8 mouse cellular contexts compared by ENCODE assay signal in the genomic region with DNA sequence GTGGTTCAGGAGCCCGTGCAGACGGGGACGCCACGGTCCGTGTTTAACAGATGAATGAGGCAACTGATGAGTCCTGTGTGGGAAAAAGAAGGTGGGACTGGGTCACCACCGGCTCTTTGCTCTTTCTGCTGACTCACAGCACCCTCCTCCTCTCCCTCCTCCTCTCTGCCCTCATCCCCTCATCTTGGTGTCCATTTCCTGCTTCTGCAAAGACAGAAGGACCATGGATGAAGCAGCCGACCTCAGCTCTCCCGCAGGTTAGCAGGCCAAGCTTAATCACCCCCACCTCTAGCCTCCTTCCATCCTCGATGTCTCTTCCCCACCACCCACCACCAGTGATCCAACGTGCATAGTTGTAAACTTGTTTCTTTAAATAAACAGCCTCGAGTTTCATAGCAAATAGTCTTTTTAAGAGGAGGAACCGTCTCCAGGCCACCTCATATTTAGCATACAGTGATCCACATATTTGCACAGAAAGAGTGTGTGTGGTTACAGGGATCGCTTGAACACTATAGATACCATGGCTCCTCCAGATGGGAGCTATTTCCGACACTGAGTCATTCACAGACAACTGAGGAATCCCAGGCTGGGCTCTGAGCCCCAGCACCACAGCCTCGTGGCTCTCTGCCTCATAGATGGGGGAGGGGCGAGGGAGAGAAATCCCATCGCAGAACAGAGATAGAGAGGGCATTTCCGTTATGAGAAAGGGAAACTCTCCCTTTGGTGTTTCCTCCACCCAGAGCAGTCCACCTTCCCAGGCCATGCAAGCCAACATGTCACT. TPM values are rescaled to one million over a fixed set of nuclear protein-coding genes. Genes with fewer than 3 reads are reported as not detected.
DNase-seq lines count a peak whose midpoint lies in the region; ATAC-seq lines count a peak whose summit lies in the region.

No protein-coding gene starts in this region.

- no peaks in the 10 kb centered on the region for H3K36me3 ChIP-seq in intestine, embryonic 14.5 days (ENCODE audit: control insufficient read depth, insufficient read depth, low read length)
- H3K36me3 ChIP-seq in forebrain, embryonic 15.5 days, result no peaks in the 10 kb centered on the region; the same call in 1 of the 2 replicates
- H3K36me3 ChIP-seq in midbrain, embryonic 16.5 days (ENCODE audit: control insufficient read depth, insufficient read depth, low read length), result peaks cover 5% of the 10 kb centered on the region; the same call in 1 of the 2 replicates

- no peaks in the 10 kb centered on the region for H3K27me3 ChIP-seq in intestine, embryonic 14.5 days (replicated peaks; ENCODE audit: control insufficient read depth, insufficient read depth, low read length)
- H3K27me3 ChIP-seq in forebrain, embryonic 15.5 days, result no peaks in the 10 kb centered on the region
- no peaks in the 10 kb centered on the region for H3K27me3 ChIP-seq in midbrain, embryonic 16.5 days (ENCODE audit: control insufficient read depth, insufficient read depth, low read depth, low read length)

- no peak overlapping the region for H3K9ac ChIP-seq in intestine, embryonic 14.5 days (ENCODE audit: low read length)
- no peak overlapping the region for H3K9ac ChIP-seq in forebrain, embryonic 15.5 days (replicated peaks)
- no peak overlapping the region for H3K9ac ChIP-seq in midbrain, embryonic 16.5 days (ENCODE audit: low read depth, low read length)

- WGBS in intestine, embryonic 14.5 days, result 44% methylated on average over 18 of the region's 18 CpGs
- WGBS in forebrain, embryonic 15.5 days, result 80% methylated on average over 18 of the region's 18 CpGs
- 86% methylated on average over 18 of the region's 18 CpGs for WGBS in midbrain, embryonic 16.5 days

- peaks cover 21% of the 10 kb centered on the region for H3K4me1 ChIP-seq in intestine, embryonic 14.5 days (replicated peaks; ENCODE audit: control insufficient read depth, insufficient read depth, low read length)
- peaks cover 33% of the 10 kb centered on the region for H3K4me1 ChIP-seq in forebrain, embryonic 15.5 days
- H3K4me1 ChIP-seq in midbrain, embryonic 16.5 days (ENCODE audit: control insufficient read depth, insufficient read depth, low read length), result peaks cover 11% of the 10 kb centered on the region

- no peak overlapping the region for H3K4me3 ChIP-seq in intestine, embryonic 14.5 days (ENCODE audit: low read depth, low read length)
- H3K4me3 ChIP-seq in forebrain, embryonic 15.5 days, result no peak overlapping the region
- H3K4me3 ChIP-seq in midbrain, embryonic 16.5 days (ENCODE audit: low read depth, low read length), result no peak overlapping the region

- intact Hi-C loops in left cerebral cortex, postnatal 4 days (cut with DNase I), result no loop called here

- peak; percentile 89 for ATAC-seq in frontal cortex, adult (ENCODE audit: low TSS enrichment)
- peak; percentile 75 for ATAC-seq in intestine, embryonic 14.5 days (replicated peaks; ENCODE audit: low FRiP score, low TSS enrichment, low read depth)
- no peak for ATAC-seq in forebrain, embryonic 15.5 days (replicated peaks)
- no peak for ATAC-seq in midbrain, embryonic 16.5 days

- H3K4me2 ChIP-seq in intestine, embryonic 14.5 days (ENCODE audit: low read length), result peak overlapping the region; percentile 9; the same call in 1 of the 2 replicates
- H3K4me2 ChIP-seq in forebrain, embryonic 15.5 days (replicated peaks), result no peak overlapping the region
- H3K4me2 ChIP-seq in midbrain, embryonic 16.5 days (ENCODE audit: low read length), result no peak overlapping the region

- H3K27ac ChIP-seq in intestine, embryonic 14.5 days (ENCODE audit: low read depth), result peak overlapping the region; percentile 69
- H3K27ac ChIP-seq in forebrain, embryonic 15.5 days (replicated peaks), result no peak overlapping the region
- H3K27ac ChIP-seq in midbrain, embryonic 16.5 days (ENCODE audit: low read length), result no peak overlapping the region

- no peaks in the 10 kb centered on the region for H3K9me3 ChIP-seq in intestine, embryonic 14.5 days (ENCODE audit: control insufficient read depth, low read length)
- H3K9me3 ChIP-seq in forebrain, embryonic 15.5 days, result no peaks in the 10 kb centered on the region
- H3K9me3 ChIP-seq in midbrain, embryonic 16.5 days (replicated peaks; ENCODE audit: control insufficient read depth, low read length, poor library complexity, severe bottlenecking), result no peaks in the 10 kb centered on the region

- DNase-seq in left cerebral cortex, adult 11 months (ENCODE audit: low spot score), result peak; percentile 72
- no peak for DNase-seq in left cerebral cortex, postnatal 4 days
- DNase-seq in intestine, embryonic 14.5 days (ENCODE audit: low spot score), result peak; percentile 65
- DNase-seq in lung, postnatal 25 days (ENCODE audit: low spot score), result peak; percentile 43
- DNase-seq in thymus, postnatal 0 days (ENCODE audit: low spot score), result no peak

RNA-seq across cellular contexts. Expression of gene Cplx2, which starts 58.6 kb away (rescaled TPM):
- total RNA-seq in left cerebral cortex, postnatal 4 days (2021), result 100 to 1,000 TPM; 451 to 461 TPM
- 5.6 and 6.7 TPM in 2 replicates for polyA plus RNA-seq in intestine, embryonic 14.5 days (2014; fragmentation: Nextera tagmentation; extraction: Ambion mirVana)
- 0.49 and 0.50 TPM in 2 replicates for polyA plus RNA-seq in thymus, postnatal 0 days (2015; fragmentation: Nextera tagmentation; extraction: Ambion mirVana)
- 26.8 and 30.2 TPM in 2 replicates for polyA plus RNA-seq in forebrain, embryonic 15.5 days (2015; fragmentation: Nextera tagmentation; extraction: Ambion mirVana)
- 25.8 and 30.8 TPM in 2 replicates for polyA plus RNA-seq in midbrain, embryonic 16.5 days (2015; fragmentation: Nextera tagmentation; extraction: Ambion mirVana)

Comparison
In these comparisons a context has a peak if more than half of its experiments do, and no peak if none do; other contexts are left out.
1. DNase-seq: peak in left cerebral cortex, adult 11 months (single experiment), intestine, embryonic 14.5 days (single experiment) and lung, postnatal 25 days (single experiment); none in left cerebral cortex, postnatal 4 days (single experiment) and thymus, postnatal 0 days (single experiment).
2. ATAC-seq: peak in frontal cortex, adult (single experiment) and intestine, embryonic 14.5 days (single experiment); none in forebrain, embryonic 15.5 days (single experiment) and midbrain, embryonic 16.5 days (single experiment).